Mouse (Mus musculus) WW6 (cell line): ENCODE measurements around the gene Rab24.

Experiments
- DNase-seq: peaks from one replicate; pipeline ENCODE4 v3.0.0-alpha.2; 2013; ENCODE audit warnings: low read depth, low spot score

The Rab24 gene

DNA sequence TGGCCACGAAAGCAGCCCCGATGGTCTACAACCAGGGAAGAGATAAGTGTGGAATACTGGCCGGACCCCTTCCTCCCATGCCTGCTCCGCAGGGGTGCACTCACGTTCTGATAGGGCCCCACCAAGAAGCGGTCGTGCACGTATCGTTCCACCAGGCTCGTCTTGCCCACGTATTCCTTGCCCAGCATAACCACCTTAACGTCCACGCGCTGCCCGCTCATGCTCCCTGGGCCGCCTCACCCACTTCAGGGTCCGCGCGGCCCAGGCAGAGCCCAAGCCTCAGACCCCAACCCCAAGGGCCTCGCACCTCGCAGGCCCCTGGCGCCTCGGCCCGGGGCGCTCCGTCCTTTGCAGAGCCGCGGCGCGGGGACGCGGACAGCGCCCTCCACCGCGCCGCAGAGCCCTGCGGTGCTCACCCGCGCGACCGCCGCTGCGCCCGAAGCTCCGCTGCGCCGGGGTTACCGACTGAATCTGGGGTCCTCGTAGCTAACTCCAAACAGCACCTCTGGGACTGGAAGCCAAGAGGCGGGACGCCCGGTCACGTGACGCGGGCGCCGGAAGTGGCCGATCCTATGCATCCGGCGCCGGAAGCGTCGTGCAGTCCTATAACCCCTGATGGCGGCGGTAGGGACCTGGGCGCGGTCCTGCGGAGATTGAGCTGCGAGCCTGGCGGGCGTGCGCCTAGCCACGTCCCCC is at the start of gene Rab24:
TSS of gene Rab24 (minus strand) at position 513 of the 696 bp plus-strand sequence.
- DNase-seq = no peak

DNA sequence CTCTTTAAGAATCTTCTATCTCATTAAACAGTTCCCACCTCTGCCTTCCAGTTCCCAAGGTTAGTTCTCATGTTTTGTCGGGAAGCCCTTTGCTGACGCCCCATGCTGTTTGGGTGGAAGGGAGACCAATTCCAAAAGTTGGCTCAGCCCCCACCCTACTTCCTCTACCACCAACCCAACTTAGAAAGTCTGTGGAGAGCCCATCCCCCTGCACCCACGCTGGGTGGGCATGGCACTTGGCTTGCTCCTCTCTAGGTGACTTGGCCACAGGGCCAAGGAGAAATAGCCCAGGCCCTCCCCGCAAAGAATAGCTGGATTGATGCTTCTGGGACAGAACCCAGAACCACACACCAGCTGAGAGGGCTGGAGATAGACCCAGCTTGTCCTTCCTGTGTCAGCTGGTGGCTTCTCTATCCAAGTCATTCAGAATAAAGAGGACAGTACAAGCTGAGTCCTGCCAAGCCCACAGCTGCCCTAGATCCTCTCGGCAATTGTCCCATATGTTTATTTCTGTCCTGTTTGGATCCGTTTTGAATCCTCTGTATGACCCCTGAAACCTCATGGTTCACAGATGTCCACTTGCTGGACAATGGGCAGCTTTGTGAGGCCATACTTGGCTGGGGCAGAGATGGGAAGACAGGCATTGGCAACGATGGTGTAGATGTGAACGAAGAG is 49.4 kb upstream of the Rab24 start:
- no peak for DNase-seq

DNA sequence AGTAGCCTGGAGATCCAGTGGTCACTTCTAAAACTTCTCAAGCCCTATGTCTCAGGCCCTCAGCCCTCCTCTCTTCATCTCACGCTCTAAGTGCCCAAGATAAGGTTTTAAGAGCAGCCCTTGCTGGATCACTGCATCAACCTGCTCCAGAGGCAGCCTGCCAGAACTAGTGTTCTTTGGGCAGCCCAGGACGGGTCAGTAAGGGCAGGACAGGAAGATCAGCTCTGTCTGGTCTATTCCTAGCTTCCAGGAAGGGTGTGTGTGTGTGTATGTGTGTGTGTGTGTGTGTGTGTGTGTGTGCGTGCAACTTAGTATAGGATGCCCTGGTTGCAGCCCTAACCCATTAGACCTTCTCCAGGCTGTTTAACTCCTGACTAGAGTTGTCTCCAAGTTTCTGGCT is 48.5 kb upstream of the Rab24 start:
- DNase-seq = no peak

DNA sequence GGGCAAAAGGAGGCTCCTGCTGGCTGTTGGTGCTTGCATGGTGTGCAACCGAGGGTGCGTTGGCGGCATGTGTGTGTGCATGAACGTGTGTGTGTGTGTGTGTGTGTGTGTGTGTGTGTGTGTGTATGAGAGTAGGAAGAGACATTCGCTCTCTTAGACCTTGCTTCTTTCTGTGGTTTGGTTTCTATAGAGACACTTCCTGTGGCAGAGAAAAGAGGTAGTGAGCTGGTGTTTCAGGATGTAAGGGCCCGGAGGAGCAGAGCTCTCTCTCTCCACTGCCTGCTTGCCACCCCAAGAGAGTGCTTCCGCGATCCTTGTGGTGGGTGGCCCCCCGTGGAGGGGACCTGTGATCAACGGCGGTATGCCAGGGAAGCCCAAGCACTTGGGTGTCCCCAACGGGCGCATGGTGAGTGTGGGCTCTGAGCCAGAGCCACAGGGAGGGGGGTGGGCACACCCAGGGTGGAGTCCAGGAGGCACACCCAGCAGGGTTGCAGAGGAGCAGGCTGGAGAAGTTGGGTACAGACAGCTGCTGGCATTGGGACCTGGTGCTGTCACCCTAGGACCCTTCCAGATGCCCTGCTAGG is 47.9 kb upstream of the Rab24 start, which contains the start of gene Rgs14:
TSS of gene Rgs14 (plus strand) at position 202 of the 584 bp plus-strand sequence.
- DNase-seq = no peak

DNA sequence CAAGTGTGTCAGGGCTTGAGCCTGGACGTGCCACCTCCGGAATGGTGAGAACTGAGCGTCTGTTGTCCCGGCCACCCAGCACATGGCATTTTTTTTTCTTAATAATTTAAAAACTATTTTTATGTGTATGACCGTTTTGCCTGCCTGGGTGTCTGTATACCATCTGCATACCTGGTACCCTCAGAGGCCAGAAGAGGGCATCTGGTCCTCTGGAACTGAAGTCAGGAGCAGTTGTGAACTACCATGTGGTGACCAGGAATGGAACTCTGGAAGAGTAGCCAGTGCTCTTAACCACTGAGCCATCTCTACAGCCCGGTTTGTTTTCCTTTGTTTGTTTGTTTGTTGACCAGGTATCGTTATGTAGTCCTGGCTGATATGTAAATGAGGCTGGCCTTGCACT is 46.7 kb upstream of the Rab24 start:
- DNase-seq = no peak

DNA sequence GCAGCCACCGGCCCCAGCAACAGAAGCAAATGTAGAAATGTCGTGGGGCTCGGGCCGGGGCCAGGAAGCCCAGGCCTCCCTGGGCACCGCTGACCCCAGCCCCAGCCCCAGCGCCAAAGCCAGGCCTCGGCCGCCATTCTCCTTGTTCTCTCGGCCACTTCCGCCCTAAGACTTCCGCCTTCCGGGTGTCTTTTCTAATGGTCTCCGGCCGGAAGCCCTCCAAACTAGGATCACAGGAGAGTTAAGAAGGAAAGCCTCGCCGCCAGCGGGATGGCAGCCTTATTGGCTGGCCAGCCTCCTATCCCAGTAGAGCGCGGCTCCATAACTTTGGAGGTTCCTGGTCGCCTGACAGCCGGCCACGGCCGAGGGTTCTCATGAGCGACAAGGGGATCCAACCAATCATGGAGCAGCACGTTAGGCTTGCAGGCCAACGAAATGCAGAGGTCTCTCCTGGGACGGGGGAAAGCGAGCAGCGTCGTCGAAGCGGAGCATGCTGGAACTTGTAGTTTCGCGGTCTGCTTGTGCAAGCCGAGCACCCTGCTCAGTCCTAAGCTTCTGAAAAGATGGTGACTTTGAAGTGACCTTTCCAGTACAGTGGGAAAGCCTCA is 40.8 kb upstream of the Rab24 start, which contains the start of gene Lman2:
TSS of gene Lman2 (minus strand) at position 331 of the 608 bp plus-strand sequence.
- DNase-seq = peak; percentile 94

DNA sequence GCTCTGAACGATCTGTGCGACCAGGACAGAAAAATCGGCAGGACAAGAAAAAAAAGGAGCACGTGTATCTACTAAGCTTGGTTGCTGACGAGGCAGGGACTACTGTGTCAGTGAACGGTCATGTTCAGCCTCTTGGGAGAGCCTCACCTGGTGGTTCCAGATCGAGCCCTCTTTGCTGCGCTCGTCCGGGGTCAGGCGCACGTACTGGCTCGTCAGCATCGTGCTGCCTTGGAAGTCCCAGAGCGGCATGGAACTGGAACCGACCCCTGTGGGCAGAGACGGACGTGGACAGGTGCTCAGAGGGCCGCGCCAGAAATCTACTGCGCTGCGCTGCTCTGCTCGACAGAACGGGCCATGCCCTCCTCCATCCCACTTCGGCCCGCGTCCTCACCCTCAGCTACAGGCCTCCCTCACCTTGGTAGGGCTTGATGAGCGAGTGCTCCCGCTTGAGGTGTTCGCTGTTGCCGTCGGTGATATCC is 40.3 kb upstream of the Rab24 start:
- no peak for DNase-seq

DNA sequence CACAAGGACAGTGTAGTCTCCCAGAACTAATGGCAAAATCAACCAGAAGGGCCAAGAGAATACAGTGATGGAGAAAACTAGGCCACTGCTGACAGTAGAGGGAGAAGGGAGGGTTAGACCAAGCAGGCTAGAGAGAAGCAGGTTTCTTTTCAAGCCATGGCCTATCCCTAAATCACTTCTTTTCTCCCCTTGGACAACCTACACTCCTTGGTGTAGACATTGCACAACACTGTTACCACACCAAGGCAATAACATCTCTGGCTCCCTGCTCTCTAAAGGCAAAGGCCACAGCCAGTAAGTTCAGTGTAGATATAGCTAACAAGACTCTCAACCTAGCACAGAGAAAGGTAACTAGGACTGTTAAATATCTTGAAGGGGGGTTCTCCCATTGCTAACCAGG is 39.4 kb upstream of the Rab24 start:
- DNase-seq = no peak

DNA sequence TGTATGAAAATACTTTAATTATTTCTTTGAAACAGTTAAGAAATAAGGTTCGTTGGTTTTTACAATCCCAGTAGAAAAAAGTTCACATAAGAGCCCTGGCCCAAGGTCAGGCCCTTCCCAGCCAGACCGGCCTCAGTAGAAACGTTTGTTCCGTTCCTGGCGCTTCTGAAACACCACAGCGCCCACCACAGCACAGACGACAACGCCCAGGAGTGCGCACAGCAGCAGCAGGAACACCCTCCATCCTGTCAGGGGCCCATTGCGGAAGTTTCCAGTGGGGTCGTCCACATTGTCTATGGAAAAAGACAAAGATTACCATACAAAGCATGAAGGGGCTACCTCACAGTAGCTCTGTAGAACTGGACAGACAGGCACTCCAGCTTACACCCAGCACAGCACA is 25.0 kb upstream of the Rab24 start:
- DNase-seq = no peak

DNA sequence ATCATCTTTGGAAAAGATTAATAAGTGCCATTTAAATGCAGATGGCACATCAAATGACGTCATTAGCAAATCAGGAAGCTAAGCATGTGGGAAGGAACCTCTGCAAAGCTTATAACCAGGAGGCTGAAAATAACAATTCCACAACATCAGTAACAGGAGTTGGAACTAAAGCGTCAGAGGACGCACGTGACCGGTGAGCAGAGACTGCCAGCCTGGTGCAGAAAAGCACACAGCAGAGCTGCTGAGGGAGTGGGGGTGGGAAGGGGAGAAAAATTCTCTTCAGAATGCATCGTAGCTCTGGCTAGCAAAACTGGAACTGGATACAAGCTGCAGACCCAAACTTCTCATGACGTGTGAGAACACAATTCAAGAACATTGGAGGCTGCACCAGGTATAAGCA is 22.5 kb upstream of the Rab24 start:
- DNase-seq = no peak

DNA sequence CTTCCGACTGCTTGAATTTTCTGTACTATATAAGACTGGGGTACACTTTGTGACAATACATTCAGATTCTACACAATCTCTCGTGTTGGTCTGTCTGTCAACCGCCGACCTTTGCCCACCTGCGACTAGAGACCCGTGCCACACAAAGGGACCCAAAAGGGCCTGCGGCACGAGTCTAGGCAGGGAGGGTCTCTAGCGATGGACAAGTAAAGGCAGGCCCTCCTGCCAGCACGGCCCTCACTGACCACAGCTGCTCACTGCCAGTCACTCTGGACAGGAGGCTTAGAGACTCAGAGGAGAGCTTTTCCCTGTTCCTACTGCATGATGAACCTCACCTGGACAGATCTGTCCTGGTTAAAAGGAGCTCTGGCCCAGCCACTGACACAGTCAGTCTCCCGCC is 20.7 kb upstream of the Rab24 start:
- DNase-seq = no peak

DNA sequence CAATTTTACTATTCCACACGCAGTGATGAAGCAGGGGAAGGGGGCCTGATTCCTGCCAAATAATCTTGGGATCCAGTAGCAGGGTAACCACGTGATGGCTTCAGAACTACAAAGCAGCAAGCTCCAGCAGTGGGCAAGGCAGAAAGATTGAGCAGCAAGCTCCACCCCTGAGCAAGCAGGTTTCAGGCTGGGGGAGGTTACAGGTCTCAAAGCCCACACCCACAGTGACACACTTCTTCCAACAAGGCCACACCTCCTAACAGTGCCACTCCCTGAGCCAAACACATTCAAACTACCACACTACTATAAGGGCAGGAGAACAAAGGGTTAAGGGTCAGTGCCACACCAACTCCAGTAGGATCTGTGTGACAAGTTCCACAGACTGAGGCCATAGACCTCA is 17.5 kb upstream of the Rab24 start:
- no peak for DNase-seq

DNA sequence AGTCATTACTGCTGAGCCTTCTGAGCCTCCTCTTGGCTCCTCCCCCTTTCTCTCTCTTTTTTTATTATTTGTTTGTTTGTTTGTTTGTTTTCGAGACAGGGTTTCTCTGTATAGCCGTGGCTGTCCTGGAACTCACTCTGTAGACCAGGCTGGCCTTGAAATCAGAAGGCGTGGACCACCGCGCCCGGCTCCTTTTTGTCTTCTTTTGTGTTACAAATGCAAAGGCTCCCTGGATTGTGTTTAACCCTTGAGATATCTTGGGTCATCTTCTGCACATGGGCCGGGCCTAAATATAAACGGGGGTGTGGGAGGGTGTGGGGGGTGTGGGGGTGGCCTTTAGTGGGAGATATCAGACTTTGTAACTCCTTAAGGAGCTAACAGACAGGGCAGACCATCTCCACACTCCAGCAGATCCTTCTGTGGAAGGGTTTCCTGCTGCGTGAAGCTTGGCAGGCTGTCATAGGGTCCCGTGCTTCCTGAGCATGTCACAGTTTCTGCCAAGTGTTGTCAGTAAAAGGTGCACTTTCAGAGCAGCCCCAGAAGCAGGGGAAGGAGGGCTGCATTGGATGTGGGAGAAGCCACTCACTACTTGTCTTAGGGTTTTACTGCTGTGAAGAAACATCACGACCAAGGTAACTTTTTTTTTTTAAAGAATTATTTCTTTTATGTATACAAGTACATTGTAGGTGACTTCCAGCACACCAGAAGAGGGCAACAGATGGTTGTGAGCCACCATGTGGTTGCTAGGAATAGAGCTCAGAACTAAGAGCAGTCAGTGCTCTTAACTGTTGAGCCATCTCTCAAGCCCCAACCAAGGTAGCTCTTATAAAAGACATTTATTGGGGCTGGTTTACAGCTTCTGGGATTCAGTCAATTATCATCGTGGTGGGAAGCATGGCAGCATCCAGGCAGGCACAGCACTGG is 16.6 kb upstream of the Rab24 start:
- DNase-seq = no peak

DNA sequence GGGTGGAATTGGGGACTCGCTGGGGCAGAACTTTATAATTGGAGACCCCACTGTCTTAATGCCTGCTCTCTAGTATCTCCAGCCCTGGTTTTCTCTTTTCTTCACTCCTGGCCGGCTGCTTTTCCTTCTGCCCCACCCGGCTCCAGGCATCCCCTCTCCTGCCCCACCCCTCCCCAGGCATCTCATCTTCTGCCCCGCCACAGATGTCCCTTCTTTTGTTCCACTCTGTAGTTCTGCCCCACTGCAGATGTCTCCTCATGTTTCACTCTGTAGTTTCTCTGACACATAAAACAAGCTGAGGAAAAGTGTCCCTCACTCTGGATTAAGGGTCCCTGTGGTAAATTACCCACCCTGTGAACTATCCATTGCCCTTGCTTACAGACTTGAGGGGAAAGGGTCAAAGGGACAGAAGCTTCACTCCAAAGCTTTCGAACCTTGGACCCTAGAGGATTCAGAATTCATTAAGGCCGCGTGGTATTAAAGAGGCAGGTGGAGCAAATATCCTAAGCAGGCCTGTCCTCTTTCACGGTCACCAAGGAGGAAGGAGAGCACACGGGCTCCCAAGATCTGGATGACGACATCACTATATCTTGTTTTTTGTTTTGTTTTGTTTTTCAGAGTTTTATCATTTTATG is 15.7 kb upstream of the Rab24 start:
- no peak for DNase-seq

DNA sequence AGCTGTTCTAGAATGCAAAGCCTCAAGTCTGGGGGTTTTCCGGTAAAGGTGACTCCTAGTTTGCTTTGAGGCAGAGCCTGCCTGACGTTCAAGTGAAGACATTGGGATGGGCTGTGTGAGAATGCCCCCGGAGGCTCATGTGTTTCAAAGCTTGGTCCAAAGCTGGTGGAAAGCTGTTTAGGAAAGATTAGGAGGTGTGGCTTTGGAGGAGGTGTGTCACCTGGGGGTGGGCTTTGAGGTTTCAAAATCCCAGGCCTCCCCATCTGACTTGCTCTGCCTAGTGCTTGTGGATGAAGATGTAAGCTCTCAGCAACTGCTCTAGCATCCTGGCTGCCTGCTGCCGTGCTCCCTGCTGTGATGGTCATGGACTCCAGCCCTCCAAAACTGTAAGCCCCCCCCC is 14.0 kb upstream of the Rab24 start:
- DNase-seq = no peak

DNA sequence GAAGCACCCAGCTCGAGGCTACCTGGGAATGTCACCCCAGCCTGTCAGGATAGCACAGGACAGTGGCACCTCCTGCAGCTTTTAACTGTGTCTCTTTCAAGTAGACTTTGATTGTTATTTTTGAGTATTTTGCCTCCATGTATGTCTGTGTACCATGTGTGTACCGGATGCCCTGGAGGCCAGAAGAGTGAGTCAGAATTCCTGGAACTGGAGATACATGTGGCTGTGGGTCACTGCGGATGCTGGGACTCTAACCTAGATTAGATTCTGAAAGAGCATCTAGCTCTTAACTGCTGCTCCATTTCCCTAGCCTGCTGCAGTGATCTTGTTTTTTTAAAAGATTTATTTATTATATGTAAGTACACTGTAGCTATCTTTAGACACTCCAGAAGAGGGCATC is 10.6 kb upstream of the Rab24 start:
- DNase-seq = no peak

DNA sequence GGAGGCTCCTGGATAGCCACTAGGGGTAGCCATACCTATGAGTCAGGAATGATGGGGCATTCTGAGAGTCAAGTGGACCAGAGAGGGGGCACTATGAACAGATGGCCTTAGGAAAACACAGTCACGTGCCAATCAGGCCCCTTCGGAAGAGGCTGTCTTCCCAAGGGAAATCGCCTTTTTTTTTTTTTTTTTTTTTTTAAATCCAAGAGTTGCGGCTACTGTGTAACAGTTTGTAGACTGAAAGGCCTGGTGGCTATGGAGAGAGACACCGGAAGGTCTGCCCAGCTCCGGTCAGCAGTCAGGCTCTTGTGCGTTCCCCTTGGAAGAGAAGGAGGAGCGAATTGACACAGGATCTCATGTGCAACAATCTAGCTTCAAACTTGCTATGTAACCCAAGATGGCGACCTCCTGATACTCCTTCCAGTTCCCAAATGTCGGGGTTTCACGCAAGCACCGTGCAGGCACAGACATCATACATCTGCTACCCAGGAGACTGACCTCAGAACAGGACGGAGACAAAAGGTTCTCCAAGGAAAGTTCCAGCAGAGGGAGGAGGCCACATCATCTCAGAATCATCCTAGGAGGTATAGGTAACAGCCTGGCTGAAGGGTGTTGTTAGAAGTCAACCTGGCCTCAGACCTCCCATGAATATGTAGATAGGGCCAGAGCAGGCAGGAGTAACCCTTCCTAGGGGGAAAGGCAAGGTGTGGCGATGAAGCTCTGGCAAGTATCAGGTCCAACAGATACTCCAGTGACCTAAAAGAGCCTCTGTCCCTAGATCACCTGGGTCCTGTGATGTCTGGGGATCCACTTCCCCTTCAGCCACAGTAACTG is 9.0 kb upstream of the Rab24 start:
- DNase-seq = no peak

DNA sequence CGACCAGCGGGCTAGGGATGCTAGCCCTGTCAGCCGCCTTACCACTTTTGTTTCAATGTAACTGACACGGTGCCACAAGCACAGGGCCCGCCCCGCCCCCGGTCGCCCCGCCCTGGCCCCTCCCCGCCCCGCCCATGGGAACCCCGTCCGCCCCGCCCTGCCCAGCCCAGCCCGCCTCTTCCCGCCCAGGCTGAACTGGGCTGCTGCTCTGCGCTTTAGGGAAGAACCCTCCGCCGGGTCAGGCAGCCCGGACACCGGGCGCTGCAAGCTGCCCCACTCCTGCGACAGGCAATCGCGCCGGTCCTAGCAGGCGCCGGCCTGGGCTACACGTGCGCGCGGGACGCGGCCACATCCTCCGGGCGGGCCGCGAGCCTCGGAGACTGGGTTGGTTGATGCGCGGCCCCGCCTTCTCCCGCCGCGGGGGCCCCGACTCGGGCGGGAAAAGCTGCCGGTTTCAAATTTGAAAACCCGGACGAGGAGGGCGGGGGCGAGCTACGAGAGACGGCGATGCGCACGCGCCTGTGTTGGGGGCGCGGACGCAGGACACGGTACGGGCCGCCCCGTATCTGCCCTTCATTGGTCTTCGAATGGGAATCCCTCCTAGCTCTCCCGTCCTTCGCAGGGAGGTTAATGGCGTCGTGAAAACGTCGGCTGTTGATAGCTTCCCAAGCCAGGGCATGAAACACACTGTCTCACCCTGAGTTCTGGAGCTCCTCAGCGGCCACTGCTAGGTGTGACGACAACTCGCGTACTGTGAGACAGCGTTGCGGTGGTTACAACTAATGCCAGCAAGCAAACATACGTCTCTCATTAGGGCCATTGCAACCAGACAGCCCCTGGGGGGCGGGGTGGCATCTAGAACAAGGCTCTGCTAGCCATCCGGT is 8.2 kb upstream of the Rab24 start, which contains the start of gene Mxd3:
TSS of gene Mxd3 (minus strand) at position 141 of the 884 bp plus-strand sequence.
- peak; percentile 68 for DNase-seq
